Mouse (Mus musculus) CD8-positive naive resting alpha-beta T cell, adult 2 months (primary cell): ENCODE measurements around the gene Psmd1.

ENCODE experiments used
- DNase-seq, 2 experiments: peaks; one replicate each; pipeline ENCODE4 v3.0.0; 2022; ENCODE audit warnings: low read depth in 2 of 2, low spot score in 2 of 2

The Psmd1 gene

DNA sequence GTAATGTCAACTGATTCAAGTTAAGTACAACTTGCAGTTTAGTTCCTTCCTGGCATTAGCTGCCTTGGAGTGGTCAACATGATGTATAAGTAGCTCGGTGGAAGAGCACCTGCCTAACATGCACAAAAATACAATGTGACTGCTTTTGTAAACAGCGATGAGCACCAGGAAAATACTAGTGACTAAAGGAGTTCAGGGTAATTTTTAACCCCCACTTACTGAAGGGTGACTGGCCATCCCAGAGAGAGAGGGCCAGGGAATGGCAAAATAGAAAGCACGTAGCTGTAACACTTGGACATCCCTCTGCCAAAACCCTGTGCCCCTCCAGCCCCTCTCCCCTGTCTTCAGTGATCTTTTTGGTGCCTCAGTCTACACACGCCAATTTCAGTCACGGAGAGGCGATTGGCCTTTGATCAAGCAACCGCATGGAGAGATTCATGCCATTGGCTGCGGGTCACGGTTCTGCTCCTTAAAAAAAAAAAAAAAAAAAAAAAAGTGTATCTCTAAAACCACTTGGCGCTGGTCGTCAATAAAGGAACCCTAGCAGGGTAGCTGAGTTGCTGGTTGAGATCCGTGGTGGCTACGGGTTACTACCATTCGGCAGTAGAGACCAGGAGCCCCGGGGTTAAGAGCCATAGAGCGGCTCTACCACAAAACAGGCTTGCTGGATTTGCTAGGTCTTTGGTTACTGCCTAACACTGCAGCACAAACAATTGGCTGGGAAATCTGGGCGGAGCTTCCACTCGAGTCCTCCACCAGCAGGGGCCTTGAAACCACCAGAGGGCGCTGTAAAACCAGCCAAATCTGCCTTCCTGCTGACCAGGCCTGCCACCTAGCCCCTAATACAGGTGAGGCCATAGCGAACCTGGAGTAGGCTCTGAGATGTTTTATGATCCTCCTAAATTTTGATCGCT, 5.1 kb upstream of the Psmd1 start:
- DNase-seq, result peak; percentile 90 to 91

DNA sequence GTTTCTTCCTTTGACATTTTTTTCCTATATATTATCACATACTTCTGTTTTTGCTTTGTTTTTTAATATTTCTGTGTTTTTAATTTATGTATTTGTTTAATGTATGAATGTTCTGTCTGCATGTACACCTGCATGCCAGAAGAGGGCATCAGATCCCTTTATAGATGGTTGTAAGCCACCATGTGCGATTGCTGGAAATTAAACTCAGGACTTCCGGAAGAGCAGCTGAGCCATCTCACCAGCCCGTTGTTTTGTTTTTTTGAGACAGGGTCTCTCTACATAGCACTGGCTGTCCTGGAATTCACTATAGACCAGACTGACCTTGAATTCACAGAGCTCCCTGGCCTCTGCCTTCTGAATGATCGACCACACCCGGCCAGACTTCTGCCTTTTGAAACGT, 1.7 kb upstream of the Psmd1 start:
- DNase-seq, result no peak

DNA sequence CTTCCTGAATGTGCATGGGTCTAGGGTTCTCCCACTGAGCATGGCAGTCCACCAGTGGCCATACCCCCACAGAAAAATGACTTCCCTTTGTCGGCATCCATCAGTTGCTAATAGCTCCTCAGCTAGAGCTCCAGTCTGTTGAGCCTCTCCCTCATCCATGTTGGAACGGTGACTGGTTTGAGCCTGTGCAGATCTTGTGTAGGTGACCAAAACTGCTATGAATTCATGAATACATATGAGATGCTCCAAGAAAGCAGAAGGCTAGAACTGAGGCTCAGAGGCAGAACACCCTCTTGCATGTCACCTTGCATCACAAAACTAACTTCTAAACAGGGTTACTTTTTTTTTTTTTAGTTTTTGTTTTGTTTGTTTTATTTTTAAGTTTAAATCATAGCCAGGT, 12.4 kb downstream of the Psmd1 start:
- no peak for DNase-seq

DNA sequence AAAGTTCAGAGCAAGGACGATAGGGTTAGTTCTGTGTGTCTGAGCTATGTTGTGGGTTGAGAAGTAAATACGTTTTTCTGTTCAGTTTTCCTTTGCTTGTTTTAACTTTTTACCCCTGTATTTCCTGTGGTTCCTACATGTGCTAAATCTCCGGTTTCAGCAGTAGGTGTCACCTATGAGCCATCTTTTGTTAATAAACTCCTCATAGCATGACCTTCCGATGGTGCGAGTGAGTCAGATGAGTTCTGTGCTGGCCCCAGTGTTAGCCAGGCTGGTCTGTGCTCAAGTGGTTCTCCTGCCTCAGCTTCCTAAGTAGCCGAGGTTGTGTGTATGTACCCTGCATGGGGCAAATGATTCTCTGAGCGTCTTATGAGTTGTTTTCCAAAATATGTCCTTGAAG, 30.2 kb downstream of the Psmd1 start:
- no peak for DNase-seq

DNA sequence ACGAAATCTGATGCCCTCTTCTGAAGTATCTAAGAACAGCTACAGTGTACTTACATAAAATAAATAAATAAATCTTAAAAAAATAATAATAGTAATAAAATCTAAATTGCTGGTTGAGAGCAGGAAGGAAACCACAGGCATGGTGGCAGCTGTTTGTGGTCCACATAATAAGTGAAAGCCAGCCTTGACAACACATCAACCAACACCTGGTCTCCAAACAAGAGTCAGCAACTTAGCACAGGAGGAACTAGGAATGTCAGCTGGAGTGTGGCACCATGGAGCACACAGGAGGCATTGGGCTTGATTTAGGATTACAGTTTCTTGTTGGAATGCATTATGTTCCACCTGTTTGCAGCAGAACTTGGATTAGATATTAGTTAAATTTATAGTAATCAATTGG, 40.9 kb downstream of the Psmd1 start:
- DNase-seq, result no peak

DNA sequence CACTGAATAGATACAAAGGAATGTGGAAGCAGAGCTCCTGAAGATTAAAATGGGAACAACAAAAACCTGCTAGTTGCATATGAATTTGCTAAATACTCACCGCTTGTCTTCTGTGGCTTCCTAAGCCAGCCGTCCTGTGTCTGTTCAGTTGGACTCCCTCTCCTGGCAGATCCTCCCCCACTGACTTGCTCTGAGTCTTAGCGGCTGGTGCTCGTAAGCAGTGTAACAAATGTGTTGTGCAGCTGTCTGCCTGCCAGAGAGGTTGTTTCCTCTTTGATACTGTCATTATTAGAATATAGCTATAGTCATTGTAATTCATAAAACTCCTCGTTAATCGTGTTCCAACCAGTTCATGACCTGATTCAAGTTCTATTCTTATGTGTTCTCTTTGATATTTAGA, 47.6 kb downstream of the Psmd1 start, which contains the start of gene Htr2b:
TSS of gene Htr2b (minus strand) at position 192 of the 400 bp plus-strand sequence.
- DNase-seq, result no peak

DNA sequence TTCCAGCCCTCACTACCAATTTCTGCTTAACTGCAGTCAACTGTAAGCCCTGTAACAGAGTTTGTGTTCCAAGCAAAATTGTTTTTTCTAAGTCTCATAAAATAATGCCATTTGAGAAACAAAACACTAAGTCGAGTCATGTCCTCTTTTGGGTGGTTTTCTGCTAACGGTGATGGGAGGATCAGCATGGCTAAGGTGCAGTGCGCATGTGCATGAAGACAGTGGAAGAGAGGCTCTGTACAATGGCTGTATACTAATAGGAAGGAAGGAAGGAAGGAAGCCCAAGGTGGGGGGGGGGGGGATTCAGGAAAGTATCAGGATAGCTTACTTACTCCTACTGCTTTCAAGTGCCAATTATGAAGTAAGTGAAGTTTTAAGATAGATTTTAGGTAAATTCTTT, 50.0 kb downstream of the Psmd1 start:
- DNase-seq, result no peak

DNA sequence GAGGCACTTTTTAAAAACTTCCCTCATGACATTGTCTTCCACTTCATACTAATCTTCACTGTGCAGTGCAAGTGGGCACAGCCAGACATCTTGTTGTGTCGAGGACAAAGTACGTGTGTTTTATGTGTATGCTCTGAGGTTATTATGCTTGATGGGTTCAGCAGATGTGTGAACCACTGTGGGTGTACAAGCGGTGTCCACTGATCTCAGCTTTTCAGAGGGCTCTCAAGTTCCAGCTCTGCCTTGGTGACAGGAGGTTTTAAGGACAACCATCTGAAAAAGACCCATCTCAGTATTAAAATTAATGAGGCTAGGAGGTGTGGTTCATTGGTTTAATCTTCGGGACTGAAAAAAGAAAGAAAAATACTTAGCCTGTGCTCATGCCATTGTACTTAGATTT, 55.4 kb downstream of the Psmd1 start:
- DNase-seq, result no peak

DNA sequence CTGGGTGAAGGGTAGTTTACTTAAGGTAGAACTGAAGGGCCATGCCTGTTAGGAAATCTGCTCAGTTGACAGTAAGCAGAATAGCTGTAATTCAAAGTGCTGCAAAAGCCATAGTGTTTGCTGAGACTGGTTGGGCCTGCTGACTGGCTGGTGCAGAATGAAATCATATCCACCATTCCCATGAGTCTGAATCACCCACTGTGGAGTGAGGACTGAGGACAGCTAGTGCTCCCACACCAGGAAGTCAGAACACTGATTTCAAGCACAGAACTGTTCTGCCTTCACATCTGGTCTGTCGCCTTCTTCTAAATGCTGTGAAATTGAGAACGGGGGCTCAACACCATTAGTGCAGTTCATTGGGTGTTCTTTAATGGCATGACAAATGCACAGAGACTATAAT, 61.8 kb downstream of the Psmd1 start:
- no peak for DNase-seq

DNA sequence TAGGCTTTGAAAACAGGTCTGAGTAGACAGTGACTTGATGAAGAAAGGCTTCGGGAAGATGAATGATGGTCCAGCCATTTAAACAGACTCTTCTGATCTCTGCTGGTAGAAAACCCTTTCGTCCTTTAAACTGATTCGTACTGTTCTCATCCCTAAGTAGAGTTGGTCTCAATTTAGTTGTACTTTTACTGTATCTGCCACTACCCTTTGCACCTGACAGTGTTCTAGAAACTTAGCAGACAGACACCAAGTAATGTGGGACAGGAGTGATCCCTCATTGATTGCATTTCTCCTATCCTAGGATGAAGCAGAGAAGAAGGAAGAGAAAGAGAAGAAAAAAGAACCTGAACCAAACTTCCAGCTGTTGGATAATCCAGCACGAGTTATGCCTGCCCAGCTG, 69.2 kb downstream of the Psmd1 start, which contains the start of gene Gm21972:
TSS of gene Gm21972 (plus strand) at position 301 of the 400 bp plus-strand sequence.
- DNase-seq, result no peak

DNA sequence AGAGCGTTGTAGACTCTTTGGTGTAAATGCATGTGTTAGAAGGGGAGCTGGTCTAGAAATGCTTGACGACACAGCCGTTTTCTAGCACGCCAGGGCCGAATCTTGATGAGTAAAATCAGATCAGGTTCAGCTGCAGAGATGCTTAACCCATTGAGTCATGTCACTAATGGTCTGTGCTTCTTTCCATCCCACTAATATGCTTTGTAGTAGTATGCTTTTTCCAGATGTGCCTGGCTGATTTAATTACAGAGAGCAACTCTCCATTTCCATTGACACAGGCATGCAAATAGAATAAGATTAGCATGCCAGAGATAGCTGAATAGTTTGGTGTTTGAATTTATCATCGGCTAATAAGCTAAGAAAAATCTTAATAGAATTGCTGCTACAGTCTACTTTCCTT, 71.1 kb downstream of the Psmd1 start:
- DNase-seq, result no peak

DNA sequence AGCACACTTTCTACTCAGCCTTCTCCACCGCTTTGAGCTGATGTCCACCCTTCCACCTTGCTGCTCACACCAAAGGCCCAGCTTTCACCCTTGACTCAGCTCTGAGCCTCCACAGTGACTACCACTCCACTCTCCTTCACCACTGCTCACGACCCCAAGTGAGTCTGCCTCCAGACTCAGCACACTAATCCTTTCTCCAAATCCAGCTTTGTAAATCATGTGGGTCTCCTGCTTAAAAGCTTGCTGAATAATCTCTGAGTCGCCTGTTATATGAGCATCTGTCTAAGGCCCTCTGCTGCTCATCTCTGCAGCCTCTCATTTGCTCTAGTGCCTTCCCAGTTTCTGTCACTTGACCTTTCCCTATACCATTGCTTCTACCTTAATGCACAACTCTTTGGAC, 76.9 kb downstream of the Psmd1 start:
- no peak for DNase-seq

DNA sequence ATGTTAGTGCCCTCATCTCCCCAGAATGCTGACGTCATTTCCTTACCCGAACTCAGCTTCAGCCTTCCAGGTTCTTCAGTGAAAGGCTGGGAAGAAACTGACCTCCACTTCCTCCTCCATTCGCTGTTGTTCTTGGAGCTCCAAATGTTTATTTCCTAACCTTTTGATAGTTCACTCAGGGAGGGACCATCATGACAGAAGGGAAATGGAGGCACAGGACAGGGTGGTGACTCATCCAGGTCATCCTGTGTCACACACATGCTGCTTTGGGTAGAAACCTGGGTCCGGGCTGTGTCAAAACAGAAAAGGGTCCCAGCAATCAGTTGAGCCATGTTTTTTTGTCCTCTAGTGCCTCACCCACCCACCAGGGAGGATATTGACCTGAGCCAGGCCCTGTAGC, 79.0 kb downstream of the Psmd1 start:
- DNase-seq, result no peak

DNA sequence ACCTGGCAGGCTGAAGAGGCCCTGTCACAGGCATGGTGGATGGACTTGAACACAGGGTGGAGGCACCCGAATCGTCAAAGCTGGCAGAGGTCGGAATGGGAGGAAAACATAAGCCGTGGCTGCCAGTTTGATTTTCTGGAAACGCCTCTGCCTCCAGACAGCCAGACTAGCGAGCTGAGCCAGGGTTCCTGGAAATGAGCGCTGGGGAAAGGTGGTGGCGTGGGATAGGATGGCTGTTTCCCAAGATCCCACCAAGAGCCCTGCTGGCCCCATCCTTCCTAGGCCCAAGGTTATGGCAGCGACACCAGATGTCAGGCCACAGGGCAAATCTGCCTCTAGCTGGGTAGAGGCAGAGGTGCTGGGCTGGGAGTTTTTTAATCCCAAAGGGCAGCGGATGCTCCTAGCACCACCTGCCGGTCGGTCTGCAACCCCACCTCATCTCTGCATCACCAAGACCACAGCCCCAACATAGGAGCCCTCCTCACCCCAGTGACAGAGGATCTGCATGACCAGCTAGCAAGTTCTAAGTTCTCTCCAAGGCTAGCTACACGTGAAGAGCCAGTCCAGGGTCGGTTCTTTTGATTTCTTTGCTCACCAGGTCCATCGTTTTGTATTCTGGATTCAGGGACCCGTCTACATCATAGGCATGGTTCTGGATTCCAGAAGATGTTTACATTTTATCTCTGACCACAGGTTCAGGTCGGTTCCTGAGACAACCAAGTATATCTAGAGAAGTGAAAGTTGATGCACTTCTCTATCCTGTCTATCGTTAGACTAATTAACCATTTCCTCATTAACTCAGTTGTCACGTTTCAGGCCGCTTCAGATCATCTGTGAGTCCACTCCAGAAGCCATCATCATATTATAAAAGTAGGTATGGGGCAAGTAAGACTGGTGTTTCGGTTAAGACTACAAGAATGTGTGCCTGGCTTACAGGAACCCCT, 80.1 kb downstream of the Psmd1 start:
- DNase-seq, result no peak

DNA sequence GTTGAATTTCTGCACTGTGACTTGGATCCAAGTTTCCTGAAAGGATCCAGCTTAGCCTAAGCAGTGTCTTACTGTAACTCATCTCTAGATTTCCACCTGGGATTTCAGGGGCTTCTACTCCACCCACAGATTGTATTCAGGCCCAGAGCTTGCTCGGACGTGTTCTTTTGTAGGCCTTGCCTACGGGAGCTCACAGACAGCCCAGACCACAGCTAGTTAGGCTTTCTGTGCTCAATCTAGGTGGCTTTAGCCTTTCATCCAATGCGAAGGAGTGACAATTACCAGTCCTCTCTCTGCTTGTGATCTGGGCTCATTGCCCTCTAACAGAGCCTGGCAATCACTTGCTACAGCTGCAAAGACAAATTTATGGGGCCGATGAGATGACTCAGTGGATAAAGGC, 82.1 kb downstream of the Psmd1 start:
- DNase-seq, result no peak

DNA sequence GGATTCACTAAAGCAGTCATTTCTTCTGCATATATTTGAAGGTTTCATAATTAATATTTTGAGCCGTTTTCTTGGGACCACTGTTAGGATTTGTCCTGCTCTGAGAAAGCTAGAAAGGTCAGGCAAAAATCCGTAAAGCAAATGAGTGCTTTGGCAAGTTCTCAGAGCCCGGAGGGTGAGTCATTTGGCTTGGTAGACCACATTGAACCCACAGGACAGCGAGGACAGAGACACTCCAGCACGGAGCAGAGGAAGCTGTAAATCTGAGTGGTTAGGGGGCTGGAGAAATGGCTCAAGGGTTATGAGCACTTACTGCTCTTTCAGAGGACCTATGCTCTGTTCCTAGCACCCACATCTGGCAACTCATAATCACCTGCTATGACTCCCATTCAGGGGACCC, 83.4 kb downstream of the Psmd1 start:
- DNase-seq, result no peak

DNA sequence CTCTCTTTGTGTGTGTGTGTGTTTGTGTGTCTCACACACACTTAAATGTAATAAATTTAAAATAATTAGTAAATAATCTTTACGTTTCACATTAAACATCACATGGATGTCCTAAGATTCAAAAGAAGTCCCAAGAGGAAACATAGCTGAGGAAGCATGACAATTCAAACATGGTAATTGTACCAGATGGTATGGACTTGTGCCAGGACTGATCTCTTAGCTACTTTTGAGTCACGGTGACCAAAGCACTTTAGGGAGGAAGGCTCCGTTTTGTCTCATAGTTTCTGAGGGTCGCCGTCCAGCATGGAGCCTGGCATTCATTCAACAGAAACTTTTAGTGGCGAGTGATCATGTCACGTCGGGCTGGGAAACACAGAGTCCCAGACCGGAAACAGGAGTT, 84.0 kb downstream of the Psmd1 start:
- no peak for DNase-seq

DNA sequence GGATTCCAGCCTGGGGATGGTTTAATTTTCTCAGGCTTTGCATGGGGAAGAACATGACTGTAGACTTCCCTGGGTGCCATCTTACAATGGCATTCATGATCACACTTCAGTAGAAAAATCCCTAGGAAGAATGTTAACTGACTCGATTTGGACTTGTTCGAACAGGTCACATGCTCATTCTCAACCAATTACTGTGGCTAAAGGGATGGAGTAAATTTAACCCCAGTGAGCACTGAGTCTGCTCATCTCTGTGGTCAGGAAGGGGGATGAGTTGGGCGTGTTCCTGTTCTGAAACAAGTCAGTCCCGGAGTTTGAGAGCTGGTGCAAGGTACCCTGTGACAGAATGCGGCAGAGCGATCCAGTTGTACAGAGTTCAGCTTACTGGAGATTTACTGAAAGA, 86.7 kb downstream of the Psmd1 start:
- DNase-seq, result no peak

DNA sequence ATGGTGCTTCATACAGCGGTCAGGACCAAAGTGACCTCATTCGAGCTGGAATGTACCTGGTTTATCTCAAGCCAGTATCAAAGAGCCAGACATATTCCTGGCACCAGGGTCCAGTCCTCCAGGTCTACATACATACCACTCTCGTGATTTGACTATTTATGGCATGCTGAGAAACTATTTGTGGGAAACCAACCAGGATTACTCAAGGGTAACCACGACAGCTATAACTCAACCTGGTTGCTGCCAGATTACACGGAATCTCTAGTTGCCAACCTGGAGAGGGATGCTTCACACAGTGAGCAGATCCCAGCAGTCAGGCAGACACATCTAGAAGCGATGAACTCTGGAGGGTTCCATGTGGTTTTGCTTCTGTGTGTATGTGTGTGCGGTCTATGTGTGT, 87.2 kb downstream of the Psmd1 start:
- DNase-seq, result no peak

DNA sequence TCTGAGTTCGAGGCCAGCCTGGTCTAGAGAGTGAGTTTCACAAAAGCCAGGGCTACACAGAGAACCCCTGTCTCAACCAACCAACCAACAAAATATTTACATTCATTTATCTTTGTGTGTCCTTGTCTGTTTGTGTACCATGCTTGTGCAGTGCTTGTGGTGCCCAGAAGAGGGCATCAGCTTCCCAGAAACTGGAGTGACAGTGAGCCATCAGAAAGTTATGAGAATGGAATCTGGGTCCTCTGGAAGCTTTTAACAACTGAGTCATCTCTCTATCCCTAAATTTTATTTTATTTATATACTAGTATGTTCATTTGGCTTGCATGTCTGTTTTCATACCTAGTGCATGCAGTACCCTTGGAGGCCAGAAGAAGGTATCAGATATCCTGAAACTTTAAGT, 88.4 kb downstream of the Psmd1 start:
- no peak for DNase-seq

DNA sequence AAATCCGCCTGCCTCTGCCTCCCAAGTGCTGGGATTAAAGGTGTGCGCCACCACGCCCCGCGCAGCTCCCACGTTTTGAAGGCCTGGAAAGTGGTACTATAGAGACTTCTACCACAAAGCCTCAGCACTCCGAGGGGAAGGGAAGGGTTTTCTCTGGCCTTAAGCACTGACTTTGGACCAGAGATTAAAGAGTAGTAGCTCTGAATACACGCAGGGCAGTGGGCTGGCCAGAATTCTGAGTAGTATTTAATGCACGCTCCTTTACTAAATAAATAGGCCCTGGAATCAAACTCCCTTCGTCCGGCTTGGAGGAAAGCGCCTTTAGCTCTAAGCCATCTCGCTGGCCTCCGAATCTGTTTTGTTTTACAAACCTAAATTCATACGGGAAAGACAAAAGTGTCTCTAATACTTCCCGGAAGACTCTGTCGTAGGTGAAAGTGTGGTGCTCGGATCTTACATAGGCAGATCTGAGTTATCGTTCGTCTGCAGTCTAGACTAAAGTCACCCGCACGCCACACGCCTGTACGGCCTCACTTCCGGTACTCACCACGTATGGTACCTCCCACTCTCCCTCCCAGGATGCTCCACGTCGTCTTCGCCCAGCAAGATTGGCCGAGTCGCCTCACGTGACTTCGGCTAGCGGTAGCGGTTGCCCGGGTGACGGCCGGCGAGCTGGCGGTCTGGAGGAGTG, 90.1 kb downstream of the Psmd1 start, which contains the start of gene Armc9:
TSS of gene Armc9 (plus strand) at position 648 of the 691 bp plus-strand sequence.
- DNase-seq, result peak; percentile 93 to 94
